Mouse (Mus musculus) hindbrain, embryonic 16.5 days (tissue): ENCODE data around the gene Map4k4. TPM values are rescaled to one million over a fixed set of nuclear protein-coding genes. Genes with fewer than 3 reads are reported as not detected.
A peak's percentile ranks its signal among the peaks of the same experiment; 100 is the strongest.

Experiments
- ATAC-seq: fragments of 200-750 bp; cut with Nextera tagmentation; 2 replicates; pipeline ENCODE4 v1.8.0; 2017; ENCODE audit warnings: moderate TSS enrichment, moderate library complexity
- H3K27ac ChIP-seq: fragments of 300-500 bp; sonication (generic); 2 replicates; pipeline ENCODE4 v1.5.1; 2014; ENCODE audit warnings: low read depth, mild to moderate bottlenecking, control low read depth, low read length, moderate library complexity
- H3K27me3 ChIP-seq: fragments of 300-500 bp; sonication (generic); replicated peaks from 2 replicates; pipeline ENCODE4 v1.6.1; 2014; ENCODE audit warnings: low read length; ENCODE audit not compliant: control insufficient read depth, insufficient read depth
- H3K36me3 ChIP-seq: fragments of 300-500 bp; sonication (generic); 2 replicates; pipeline ENCODE4 v1.6.1; 2014; ENCODE audit warnings: mild to moderate bottlenecking, low read length, moderate library complexity, mixed read lengths; ENCODE audit not compliant: control insufficient read depth, insufficient read depth
- H3K4me1 ChIP-seq: fragments of 300-500 bp; sonication (generic); 2 replicates; pipeline ENCODE4 v1.6.1; 2014; ENCODE audit warnings: low read depth, low read length; ENCODE audit not compliant: control insufficient read depth, insufficient read depth
- H3K4me2 ChIP-seq: fragments of 300-500 bp; sonication (generic); 2 replicates; pipeline ENCODE4 v1.6.1; 2014; ENCODE audit warnings: mild to moderate bottlenecking, low read length, control low read depth, moderate library complexity
- H3K4me3 ChIP-seq: fragments of 300-500 bp; sonication (generic); 2 replicates; pipeline ENCODE4 v1.5.1; 2014; ENCODE audit warnings: mild to moderate bottlenecking, low read length, control low read depth, moderate library complexity
- H3K9ac ChIP-seq: fragments of 300-500 bp; sonication (generic); 2 replicates; pipeline ENCODE4 v1.6.1; 2014; ENCODE audit warnings: low read depth, mild to moderate bottlenecking, control low read depth, low read length, moderate library complexity
- H3K9me3 ChIP-seq: fragments of 300-500 bp; sonication (generic); 2 replicates; pipeline ENCODE4 v1.6.1; 2014; ENCODE audit warnings: mild to moderate bottlenecking, low read length, moderate library complexity; ENCODE audit not compliant: control insufficient read depth
- WGBS: fragments of 180-500 bp; shearing (Covaris S2); extraction: QIAGEN DNeasy Blood & Tissue Kit; methylation state at CpG from one replicate; pipeline ENCODE4 v1.1.7; 2014; 5-methylcytosine and 5-hydroxymethylcytosine counted together
- polyA plus RNA-seq: library from polyadenylated mRNA; unstranded; fragments of >200 nt; fragmentation: Nextera tagmentation; extraction: Ambion mirVana; gene quantifications from 2 replicates; pipeline ENCODE4 v1.2.1, GENCODE M21; 2015

The Map4k4 gene
- 21.7 and 22.1 TPM in 2 replicates for polyA plus RNA-seq

GRCm38 (mm10) chr1:39900181-39901005 is at the start of gene Map4k4:
TSS of gene Map4k4 (plus strand) at chr1:39900913.
- Histone ChIP-seq H3K27ac (peak within 1 kb of the TSS; percentile 99), H3K4me1 (peaks cover 28% of the 10 kb centered on the region), H3K36me3 (no peaks in the 10 kb centered on the region), H3K9ac (peak within 1 kb of the TSS; percentile 98), H3K4me3 (peak within 1 kb of the TSS; percentile 78), H3K9me3 (no peaks in the 10 kb centered on the region), H3K4me2 (peak within 1 kb of the TSS; percentile 93), H3K27me3 (no peaks in the 10 kb centered on the region)
- peak; percentile 88 for ATAC-seq
- WGBS = under 1% methylated on average over 54 of the region's 97 CpGs

DNA sequence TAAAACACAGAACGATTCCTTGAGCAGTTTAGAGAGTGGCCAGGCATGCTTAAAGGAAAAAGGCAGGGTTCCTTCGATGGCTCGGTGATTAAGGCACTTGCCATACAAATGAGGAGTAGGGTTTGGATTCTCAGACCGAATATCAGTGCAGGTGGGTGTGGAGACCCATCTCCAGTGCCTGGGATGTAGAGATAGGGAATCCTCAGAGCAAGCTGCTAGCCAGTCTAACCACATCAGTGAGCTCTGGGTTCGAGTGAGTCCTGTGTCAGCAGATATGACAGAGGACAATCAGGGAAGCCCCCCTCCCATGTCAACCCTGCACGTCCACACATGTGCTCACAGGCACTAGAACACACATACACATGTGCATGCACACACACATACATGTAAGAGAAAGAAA is 44.8 kb upstream of the Map4k4 start:
- no peak overlapping the region for H3K4me3 ChIP-seq
- H3K4me1 ChIP-seq = no peaks in the 10 kb centered on the region
- no peak overlapping the region for H3K27ac ChIP-seq
- H3K27me3 ChIP-seq = no peaks in the 10 kb centered on the region
- no peak overlapping the region for H3K9ac ChIP-seq
- H3K4me2 ChIP-seq = no peak overlapping the region
- 89% methylated on average over 6 of the region's 6 CpGs for WGBS
- ATAC-seq = no peak
- no peaks in the 10 kb centered on the region for H3K36me3 ChIP-seq
- H3K9me3 ChIP-seq = no peaks in the 10 kb centered on the region

- no peak overlapping the region for H3K4me2 ChIP-seq
- no peak overlapping the region for H3K9ac ChIP-seq
Observed at GRCm38 (mm10) chr1:39856795-39857447, 43.8 kb upstream of the Map4k4 start.

GRCm38 (mm10) chr1:39857448-39857820 is 43.3 kb upstream of the Map4k4 start:
- no peak overlapping the region for H3K27ac ChIP-seq
- H3K36me3 ChIP-seq = no peaks in the 10 kb centered on the region
- no peak overlapping the region for H3K4me3 ChIP-seq
- H3K4me1 ChIP-seq = no peaks in the 10 kb centered on the region
- 0 out of 2 replicates have a peak, but pooled peaks have one; percentile 30 for ATAC-seq
- no peaks in the 10 kb centered on the region for H3K27me3 ChIP-seq
- H3K9me3 ChIP-seq = no peaks in the 10 kb centered on the region
- 74% methylated on average over 6 of the region's 6 CpGs for WGBS
- no peak overlapping the region for H3K9ac ChIP-seq
- no peak overlapping the region for H3K4me2 ChIP-seq

More at GRCm38 (mm10) chr1:39856795-39857447, 43.8 kb upstream of the Map4k4 start:
- no peak overlapping the region for H3K27ac ChIP-seq
- H3K36me3 ChIP-seq = no peaks in the 10 kb centered on the region
- no peak for ATAC-seq
- H3K9me3 ChIP-seq = no peaks in the 10 kb centered on the region
- H3K4me1 ChIP-seq = no peaks in the 10 kb centered on the region
- H3K4me3 ChIP-seq = no peak overlapping the region
- WGBS = 80% methylated on average over 7 of the region's 7 CpGs
- no peaks in the 10 kb centered on the region for H3K27me3 ChIP-seq

- WGBS = 40% methylated on average over 6 of the region's 6 CpGs
- Histone ChIP-seq H3K9ac (no peak overlapping the region), H3K27me3 (no peaks in the 10 kb centered on the region), H3K4me1 (no peaks in the 10 kb centered on the region), H3K4me2 (no peak overlapping the region), H3K4me3 (no peak overlapping the region), H3K27ac (no peak overlapping the region), H3K9me3 (no peaks in the 10 kb centered on the region), H3K36me3 (no peaks in the 10 kb centered on the region)
- no peak for ATAC-seq
Observed at GRCm38 (mm10) chr1:39859213-39859612, 41.5 kb upstream of the Map4k4 start.

DNA sequence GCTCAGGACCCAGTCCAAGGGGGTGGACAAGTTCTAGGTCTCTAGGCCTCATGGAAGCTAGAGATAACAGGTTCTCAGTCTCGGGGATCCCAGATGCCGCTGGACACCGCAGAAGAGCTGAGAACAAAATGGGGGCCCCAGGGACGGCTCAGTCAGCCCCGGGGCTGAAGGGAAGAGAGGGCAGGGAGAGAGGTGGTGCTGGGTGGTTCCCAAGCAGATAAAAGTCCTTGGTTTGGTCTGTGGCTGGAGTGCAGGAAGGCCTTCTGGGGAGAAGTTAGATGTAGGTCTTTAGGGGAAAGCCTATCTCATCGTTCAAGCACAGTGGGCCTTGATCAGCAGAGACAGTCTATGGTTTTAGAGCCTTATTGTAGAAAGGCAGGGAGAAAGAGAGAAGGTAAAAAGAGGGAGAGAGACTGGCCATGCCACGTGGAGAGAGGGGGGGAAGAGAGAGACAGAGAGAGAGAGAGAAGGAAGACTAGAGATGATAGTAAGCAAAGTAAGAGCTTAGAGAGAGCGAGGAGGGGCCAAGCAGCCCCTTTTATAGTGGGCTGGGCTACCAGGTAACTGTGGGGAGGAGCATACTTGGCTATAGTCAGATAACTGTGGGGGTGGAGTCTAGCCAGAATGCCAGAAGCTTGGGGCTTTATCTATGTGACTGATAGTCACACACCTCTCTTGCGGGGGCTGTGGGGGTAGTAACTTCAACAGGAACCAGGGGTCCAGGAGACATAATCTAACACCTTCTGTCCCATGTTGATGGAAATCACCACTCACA is 34.2 kb upstream of the Map4k4 start:
- 93% methylated on average over 9 of the region's 9 CpGs for WGBS
- Histone ChIP-seq H3K9ac (no peak overlapping the region), H3K4me1 (peaks cover 7% of the 10 kb centered on the region), H3K4me3 (no peak overlapping the region), H3K9me3 (no peaks in the 10 kb centered on the region), H3K4me2 (no peak overlapping the region), H3K27me3 (no peaks in the 10 kb centered on the region), H3K27ac (no peak overlapping the region), H3K36me3 (no peaks in the 10 kb centered on the region)
- no peak for ATAC-seq

DNA sequence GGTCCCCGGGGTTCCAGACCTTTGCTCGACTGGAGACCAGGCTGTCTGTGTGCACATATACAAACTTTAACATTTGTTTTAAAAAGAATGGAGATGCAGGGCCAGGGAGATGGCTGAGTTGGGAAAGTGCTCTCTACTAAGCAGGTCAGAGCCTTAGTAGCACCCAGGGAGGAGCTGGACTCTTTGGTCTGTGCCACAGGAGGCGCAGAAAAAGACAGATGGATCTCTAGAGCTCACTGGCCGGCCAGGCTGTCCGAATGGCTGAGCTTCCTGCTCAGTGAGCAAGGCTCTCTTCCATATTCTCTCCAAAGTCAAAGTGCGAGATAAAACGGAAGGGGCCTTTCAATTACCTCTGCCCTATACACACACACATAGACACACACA is 33.6 kb upstream of the Map4k4 start:
- Histone ChIP-seq H3K4me3 (no peak overlapping the region), H3K9me3 (no peaks in the 10 kb centered on the region), H3K4me1 (peaks cover 7% of the 10 kb centered on the region), H3K27me3 (no peaks in the 10 kb centered on the region), H3K4me2 (no peak overlapping the region), H3K27ac (no peak overlapping the region), H3K9ac (no peak overlapping the region; the same call in 1 of the 2 replicates), H3K36me3 (no peaks in the 10 kb centered on the region)
- no peak for ATAC-seq
- 84% methylated on average over 7 of the region's 7 CpGs for WGBS

- Histone ChIP-seq H3K4me3 (no peak overlapping the region), H3K27ac (0 out of 2 replicates have a peak overlapping the region, but pooled peaks have one; percentile 4), H3K4me1 (peaks cover 7% of the 10 kb centered on the region), H3K27me3 (no peaks in the 10 kb centered on the region), H3K4me2 (no peak overlapping the region), H3K36me3 (no peaks in the 10 kb centered on the region), H3K9me3 (no peaks in the 10 kb centered on the region), H3K9ac (no peak overlapping the region)
- 52% methylated on average over 6 of the region's 6 CpGs for WGBS
- no peak for ATAC-seq
Observed at GRCm38 (mm10) chr1:39867966-39868593, 32.6 kb upstream of the Map4k4 start.
